Mouse (Mus musculus): ENCODE measurements at regions not wholly inside any gene's neighbourhood (a gene's known extent, or its start where the extent isn't known, plus 50 kb on each side); places are given as distances from the start of the nearest gene placed in this dataset.
"Not testable (repeated sequence)": the region's sequence is repeated elsewhere in the genome, so short reads cannot be mapped to it uniquely, and the experiment has no call there.

DNA sequence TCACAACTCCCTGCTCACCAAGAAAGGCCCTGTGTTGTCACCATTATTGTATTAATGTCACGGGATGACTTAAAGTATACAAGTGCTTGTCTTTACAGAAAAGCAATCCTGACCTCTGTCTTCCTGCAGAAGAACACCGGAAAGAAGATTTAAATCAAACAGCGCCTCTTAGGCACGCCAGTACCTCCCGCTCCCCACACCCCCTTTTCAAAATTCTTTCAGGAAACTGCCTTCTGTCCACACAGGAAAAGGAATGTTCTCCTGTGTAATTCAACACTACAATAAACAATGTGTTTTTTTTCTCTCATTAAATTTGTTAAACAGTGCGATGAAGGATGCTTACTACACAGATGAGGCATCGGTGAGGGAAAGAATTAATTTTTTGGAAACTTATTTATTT is 112.6 kb upstream of the Stt3b start:
- Histone ChIP-seq H3K27ac (replicated peaks in 1 of 2; ENCODE audit: control insufficient read depth in 1 of 2, insufficient read depth in 1 of 2, low read depth in 2 of 2, low read length in 2 of 2) (no peak overlapping the region), H3K27me3 (ENCODE audit: control insufficient read depth, insufficient read depth, low read length) (no peaks in the 10 kb centered on the region), H3K9me3 (ENCODE audit: control insufficient read depth, low read length) (peaks cover 14% of the 10 kb centered on the region; the same call in 1 of the 2 replicates), H3K36me3 (ENCODE audit: control insufficient read depth, insufficient read depth, low read length) (no peaks in the 10 kb centered on the region), H3K4me1 (ENCODE audit: control insufficient read depth in 2 of 2, insufficient read depth in 2 of 2, low read length in 2 of 2) (no peaks in the 10 kb centered on the region), H3K9ac (ENCODE audit: low read length) (no peak overlapping the region), H3K4me3 (ENCODE audit: control insufficient read depth in 1 of 2, insufficient read depth in 1 of 2, low read depth in 1 of 2, low read length in 2 of 2) (no peak overlapping the region), H3K4me2 (ENCODE audit: low read length) (no peak overlapping the region)
- no peak for ATAC-seq (ENCODE audit: insufficient number of reproducible peaks, insufficient read depth, low FRiP score, low read depth)
- WGBS = 73% methylated on average over 7 of the region's 7 CpGs

DNA sequence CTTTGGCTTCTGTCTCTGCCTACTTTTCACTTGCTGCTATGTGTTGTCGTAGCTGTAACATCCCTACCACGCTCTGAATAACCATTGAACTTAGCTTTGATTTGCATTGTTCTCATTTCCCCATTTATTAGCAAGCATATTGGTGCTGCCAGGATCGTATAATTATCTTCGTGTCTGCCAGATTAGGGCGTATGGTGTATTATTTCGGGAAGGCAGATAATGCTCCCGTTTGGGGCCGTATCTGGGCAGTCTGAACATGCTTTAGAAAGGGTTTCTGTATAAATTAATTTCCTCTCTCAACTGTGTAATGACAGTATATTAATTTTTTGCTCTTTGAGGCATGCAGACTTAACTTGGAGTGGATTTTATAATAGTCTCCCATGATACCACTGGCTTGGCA is 116.5 kb upstream of the Stt3b start:
- 78% methylated on average over 8 of the region's 8 CpGs for WGBS
- ATAC-seq (ENCODE audit: insufficient number of reproducible peaks, insufficient read depth, low FRiP score, low read depth) = no peak
- no peak overlapping the region for H3K4me3 ChIP-seq (ENCODE audit: control insufficient read depth in 1 of 2, insufficient read depth in 1 of 2, low read depth in 1 of 2, low read length in 2 of 2)
- no peaks in the 10 kb centered on the region for H3K27me3 ChIP-seq (ENCODE audit: control insufficient read depth, insufficient read depth, low read length)
- H3K4me2 ChIP-seq (ENCODE audit: low read length) = no peak overlapping the region
- H3K36me3 ChIP-seq (ENCODE audit: control insufficient read depth, insufficient read depth, low read length) = no peaks in the 10 kb centered on the region
- no peak overlapping the region for H3K9ac ChIP-seq (ENCODE audit: low read length)
- H3K4me1 ChIP-seq (ENCODE audit: control insufficient read depth in 2 of 2, insufficient read depth in 2 of 2, low read length in 2 of 2) = no peaks in the 10 kb centered on the region
- H3K27ac ChIP-seq (replicated peaks in 1 of 2; ENCODE audit: control insufficient read depth in 1 of 2, insufficient read depth in 1 of 2, low read depth in 2 of 2, low read length in 2 of 2) = no peak overlapping the region
- 0 out of 2 replicates have a peak, but pooled peaks cover 4% of the 10 kb centered on the region for H3K9me3 ChIP-seq (ENCODE audit: control insufficient read depth, low read length)

DNA sequence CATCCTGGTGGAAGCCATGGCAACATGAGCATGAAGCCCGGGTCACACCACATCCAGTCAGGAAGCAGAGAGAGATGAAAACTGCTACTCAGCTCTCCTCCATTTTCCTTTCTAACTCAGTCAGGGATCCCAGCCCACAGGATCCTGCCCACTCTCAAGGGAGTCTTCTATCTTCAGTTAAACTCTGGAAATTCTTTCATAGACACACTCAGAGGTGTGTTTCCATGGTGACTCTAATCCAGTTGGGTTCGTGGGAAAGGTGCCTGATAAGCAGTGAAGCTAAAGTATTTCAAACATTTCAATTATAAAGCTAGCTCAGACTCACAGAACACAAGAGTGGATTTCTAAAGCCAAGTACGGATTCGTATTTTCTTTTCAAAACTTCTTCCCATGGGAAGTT is 120.0 kb upstream of the Stt3b start:
- Histone ChIP-seq H3K4me2 (ENCODE audit: low read length) (no peak overlapping the region), H3K9me3 (ENCODE audit: control insufficient read depth, low read length) (0 out of 2 replicates have a peak, but pooled peaks cover 4% of the 10 kb centered on the region), H3K4me3 (ENCODE audit: control insufficient read depth in 1 of 2, insufficient read depth in 1 of 2, low read depth in 1 of 2, low read length in 2 of 2) (no peak overlapping the region), H3K27me3 (ENCODE audit: control insufficient read depth, insufficient read depth, low read length) (no peaks in the 10 kb centered on the region), H3K36me3 (ENCODE audit: control insufficient read depth, insufficient read depth, low read length) (no peaks in the 10 kb centered on the region), H3K9ac (ENCODE audit: low read length) (no peak overlapping the region), H3K27ac (replicated peaks in 1 of 2; ENCODE audit: control insufficient read depth in 1 of 2, insufficient read depth in 1 of 2, low read depth in 2 of 2, low read length in 2 of 2) (no peak overlapping the region), H3K4me1 (ENCODE audit: control insufficient read depth in 2 of 2, insufficient read depth in 2 of 2, low read length in 2 of 2) (0 out of 4 replicates have a peak, but pooled peaks cover 0 to 2% of the 10 kb centered on the region in 2 experiments)
- ATAC-seq (ENCODE audit: insufficient number of reproducible peaks, insufficient read depth, low FRiP score, low read depth) = no peak
- 46% methylated on average over 4 of the region's 4 CpGs for WGBS

DNA sequence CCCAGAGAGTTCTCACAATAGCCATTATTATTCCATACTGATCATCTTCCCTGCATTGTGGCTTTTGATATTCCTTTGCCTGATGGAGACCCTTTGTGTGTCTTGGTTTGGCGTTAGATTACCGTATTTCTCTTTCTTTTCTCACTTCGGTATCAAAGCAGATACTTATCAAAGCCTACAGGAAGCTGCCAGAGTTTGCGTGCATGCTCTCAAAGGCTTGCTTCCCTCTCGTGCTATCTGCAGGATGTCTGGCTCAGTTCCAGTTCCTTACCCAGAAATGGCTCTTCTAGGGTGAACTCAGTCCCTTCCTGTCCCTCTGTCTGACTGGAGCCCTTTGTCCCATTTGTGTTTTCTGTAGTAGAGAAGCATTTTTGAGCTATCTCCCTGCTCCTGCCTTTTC is 124.5 kb upstream of the Stt3b start:
- H3K27me3 ChIP-seq (ENCODE audit: control insufficient read depth, insufficient read depth, low read length) = no peaks in the 10 kb centered on the region
- WGBS = 9% methylated on average over 5 of the region's 5 CpGs
- peaks cover 12% of the 10 kb centered on the region for H3K9me3 ChIP-seq (ENCODE audit: control insufficient read depth, low read length)
- H3K9ac ChIP-seq (ENCODE audit: low read length) = no peak overlapping the region
- no peak for ATAC-seq (ENCODE audit: insufficient number of reproducible peaks, insufficient read depth, low FRiP score, low read depth)
- no peaks in the 10 kb centered on the region for H3K36me3 ChIP-seq (ENCODE audit: control insufficient read depth, insufficient read depth, low read length)
- H3K4me3 ChIP-seq (ENCODE audit: control insufficient read depth in 1 of 2, insufficient read depth in 1 of 2, low read depth in 1 of 2, low read length in 2 of 2) = no peak overlapping the region
- H3K4me2 ChIP-seq (ENCODE audit: low read length) = no peak overlapping the region
- no peak overlapping the region for H3K27ac ChIP-seq (replicated peaks in 1 of 2; ENCODE audit: control insufficient read depth in 1 of 2, insufficient read depth in 1 of 2, low read depth in 2 of 2, low read length in 2 of 2)
- 0 out of 4 replicates have a peak, but pooled peaks cover 0 to 2% of the 10 kb centered on the region in 2 experiments for H3K4me1 ChIP-seq (ENCODE audit: control insufficient read depth in 2 of 2, insufficient read depth in 2 of 2, low read length in 2 of 2)

GRCm38 (mm10) chr9:115436301-115436700 is 126.1 kb upstream of the Stt3b start:
- Histone ChIP-seq H3K27me3 (ENCODE audit: control insufficient read depth, insufficient read depth, low read length) (no peaks in the 10 kb centered on the region), H3K4me1 (ENCODE audit: control insufficient read depth in 2 of 2, insufficient read depth in 2 of 2, low read length in 2 of 2) (0 out of 4 replicates have a peak, but pooled peaks cover 0 to 2% of the 10 kb centered on the region in 2 experiments), H3K9ac (ENCODE audit: low read length) (no peak overlapping the region), H3K27ac (replicated peaks in 1 of 2; ENCODE audit: control insufficient read depth in 1 of 2, insufficient read depth in 1 of 2, low read depth in 2 of 2, low read length in 2 of 2) (no peak overlapping the region), H3K9me3 (ENCODE audit: control insufficient read depth, low read length) (peaks cover 15% of the 10 kb centered on the region), H3K4me3 (ENCODE audit: control insufficient read depth in 1 of 2, insufficient read depth in 1 of 2, low read depth in 1 of 2, low read length in 2 of 2) (no peak overlapping the region), H3K36me3 (ENCODE audit: control insufficient read depth, insufficient read depth, low read length) (no peaks in the 10 kb centered on the region), H3K4me2 (ENCODE audit: low read length) (no peak overlapping the region)
- no peak for ATAC-seq (ENCODE audit: insufficient number of reproducible peaks, insufficient read depth, low FRiP score, low read depth)
- WGBS = 76% methylated on average over 3 of the region's 3 CpGs

GRCm38 (mm10) chr9:115438234-115438633 is 128.0 kb upstream of the Stt3b start:
- H3K27ac ChIP-seq (replicated peaks in 1 of 2; ENCODE audit: control insufficient read depth in 1 of 2, insufficient read depth in 1 of 2, low read depth in 2 of 2, low read length in 2 of 2); H3K27me3 ChIP-seq (ENCODE audit: control insufficient read depth, insufficient read depth, low read length); H3K4me2 ChIP-seq (ENCODE audit: low read length); H3K36me3 ChIP-seq (ENCODE audit: control insufficient read depth, insufficient read depth, low read length); ATAC-seq (ENCODE audit: insufficient number of reproducible peaks, insufficient read depth, low FRiP score, low read depth); H3K4me3 ChIP-seq (ENCODE audit: control insufficient read depth in 1 of 2, insufficient read depth in 1 of 2, low read depth in 1 of 2, low read length in 2 of 2); H3K4me1 ChIP-seq (ENCODE audit: control insufficient read depth in 2 of 2, insufficient read depth in 2 of 2, low read length in 2 of 2); H3K9ac ChIP-seq (ENCODE audit: low read length): not testable (repeated sequence)
- H3K9me3 ChIP-seq (ENCODE audit: control insufficient read depth, low read length) = peaks cover 15% of the 10 kb centered on the region
- WGBS = 90% methylated on average over 21 of the region's 22 CpGs

DNA sequence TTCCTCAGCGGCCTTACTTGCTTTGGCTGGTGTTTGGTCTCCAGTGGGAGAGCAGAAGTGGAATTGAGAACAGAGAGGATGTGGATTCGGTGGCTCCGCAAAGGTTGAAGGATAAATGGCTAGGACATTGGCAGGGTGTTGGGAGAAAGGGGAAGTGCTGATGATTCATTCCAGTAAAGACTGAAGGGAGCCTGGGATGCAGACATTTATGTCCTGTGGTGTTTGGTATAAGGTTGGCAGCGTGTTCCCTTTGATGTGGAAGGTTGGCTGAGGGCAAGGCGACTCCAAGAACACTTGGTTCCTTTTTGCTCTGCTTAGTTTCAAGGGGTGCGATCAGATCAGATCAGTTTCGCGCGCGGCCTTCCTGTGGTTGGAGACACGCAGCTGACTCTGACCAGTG is 136.5 kb upstream of the Stt3b start:
- H3K4me1 ChIP-seq (ENCODE audit: control insufficient read depth in 2 of 2, insufficient read depth in 2 of 2, low read length in 2 of 2) = no peaks in the 10 kb centered on the region
- 75% methylated on average over 11 of the region's 11 CpGs for WGBS

DNA sequence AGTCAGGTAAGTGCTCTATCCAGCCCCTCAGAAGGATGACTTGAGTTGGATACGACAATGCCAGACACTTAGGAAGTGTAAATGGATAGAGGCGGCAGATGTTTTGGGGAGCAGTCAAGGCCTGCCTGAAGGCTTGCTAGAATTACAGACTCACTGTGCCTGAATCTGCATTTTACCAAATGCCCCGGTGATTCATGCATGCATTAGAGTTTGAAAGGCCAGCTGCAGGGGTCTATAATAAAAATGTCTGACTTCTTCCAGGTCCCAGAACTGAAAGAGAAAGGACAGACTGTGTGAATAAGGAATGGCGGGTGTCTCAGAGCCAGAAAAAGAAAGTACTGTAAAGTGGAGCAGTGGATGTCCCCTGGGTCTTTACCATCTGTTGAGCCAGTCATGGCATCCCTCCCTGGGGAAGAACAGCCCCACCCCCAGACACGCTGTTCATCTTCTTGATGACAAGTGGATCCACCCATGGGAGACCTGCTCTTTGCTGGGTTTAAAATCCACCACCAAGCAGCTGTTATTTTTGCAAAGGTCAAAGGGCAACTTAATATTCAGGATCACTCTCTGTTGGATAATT is 140.6 kb upstream of the Stt3b start:
- no peak overlapping the region for H3K9ac ChIP-seq (ENCODE audit: low read length)
- H3K4me2 ChIP-seq (ENCODE audit: low read length) = no peak overlapping the region
- no peaks in the 10 kb centered on the region for H3K27me3 ChIP-seq (ENCODE audit: control insufficient read depth, insufficient read depth, low read length)
- no peak overlapping the region for H3K27ac ChIP-seq (replicated peaks in 1 of 2; ENCODE audit: control insufficient read depth in 1 of 2, insufficient read depth in 1 of 2, low read depth in 2 of 2, low read length in 2 of 2)
- H3K4me3 ChIP-seq (ENCODE audit: control insufficient read depth in 1 of 2, insufficient read depth in 1 of 2, low read depth in 1 of 2, low read length in 2 of 2) = no peak overlapping the region
- 81% methylated on average over 5 of the region's 5 CpGs for WGBS
- no peaks in the 10 kb centered on the region for H3K4me1 ChIP-seq (ENCODE audit: control insufficient read depth in 2 of 2, insufficient read depth in 2 of 2, low read length in 2 of 2)
- H3K36me3 ChIP-seq (ENCODE audit: control insufficient read depth, insufficient read depth, low read length) = no peaks in the 10 kb centered on the region
- no peak for ATAC-seq (ENCODE audit: insufficient number of reproducible peaks, insufficient read depth, low FRiP score, low read depth)
- H3K9me3 ChIP-seq (ENCODE audit: control insufficient read depth, low read length) = peaks cover 5% of the 10 kb centered on the region; the same call in 1 of the 2 replicates

More for the DNA sequence above, 136.5 kb upstream of the Stt3b start:
- H3K4me2 ChIP-seq (ENCODE audit: low read length) = no peak overlapping the region
- peaks cover 5% of the 10 kb centered on the region; the same call in 1 of the 2 replicates for H3K9me3 ChIP-seq (ENCODE audit: control insufficient read depth, low read length)
- no peak overlapping the region for H3K27ac ChIP-seq (replicated peaks in 1 of 2; ENCODE audit: control insufficient read depth in 1 of 2, insufficient read depth in 1 of 2, low read depth in 2 of 2, low read length in 2 of 2)
- no peaks in the 10 kb centered on the region for H3K36me3 ChIP-seq (ENCODE audit: control insufficient read depth, insufficient read depth, low read length)
- no peak overlapping the region for H3K9ac ChIP-seq (ENCODE audit: low read length)
- H3K4me3 ChIP-seq (ENCODE audit: control insufficient read depth in 1 of 2, insufficient read depth in 1 of 2, low read depth in 1 of 2, low read length in 2 of 2) = no peak overlapping the region
- H3K27me3 ChIP-seq (ENCODE audit: control insufficient read depth, insufficient read depth, low read length) = no peaks in the 10 kb centered on the region
- no peak for ATAC-seq (ENCODE audit: insufficient number of reproducible peaks, insufficient read depth, low FRiP score, low read depth)

Data from heart, embryonic 14.5 days (tissue).